Mouse (Mus musculus) left cerebral cortex, adult 11 months (tissue): ENCODE measurements at regions not wholly inside any gene's neighbourhood (a gene's known extent, or its start where the extent isn't known, plus 50 kb on each side); places are given as distances from the start of the nearest gene placed in this dataset.

Experiments used
- DNase-seq: peaks from one replicate; pipeline ENCODE4 v3.0.0; 2022; ENCODE audit warnings: low spot score

DNA sequence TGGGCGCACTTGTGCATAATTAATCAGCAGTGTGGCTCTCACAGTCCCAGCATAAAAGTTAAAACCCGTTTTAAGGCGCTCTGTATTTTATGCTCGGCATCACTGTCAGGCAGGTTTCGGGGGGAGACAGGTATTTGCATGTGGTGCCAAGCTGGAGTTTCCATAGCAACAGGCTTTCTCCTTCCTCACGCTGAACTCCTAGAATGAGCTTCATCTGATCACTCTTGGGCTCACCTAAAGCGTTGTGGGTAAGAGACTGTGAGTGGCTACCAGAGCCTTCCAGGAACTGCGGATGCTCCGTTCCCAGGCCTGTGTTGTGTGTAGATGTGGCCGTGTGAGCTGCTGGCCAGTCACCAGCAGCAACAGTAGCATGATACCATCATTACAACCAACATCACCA, 161.5 kb downstream of the Ajap1 start:
- DNase-seq = no peak

DNA sequence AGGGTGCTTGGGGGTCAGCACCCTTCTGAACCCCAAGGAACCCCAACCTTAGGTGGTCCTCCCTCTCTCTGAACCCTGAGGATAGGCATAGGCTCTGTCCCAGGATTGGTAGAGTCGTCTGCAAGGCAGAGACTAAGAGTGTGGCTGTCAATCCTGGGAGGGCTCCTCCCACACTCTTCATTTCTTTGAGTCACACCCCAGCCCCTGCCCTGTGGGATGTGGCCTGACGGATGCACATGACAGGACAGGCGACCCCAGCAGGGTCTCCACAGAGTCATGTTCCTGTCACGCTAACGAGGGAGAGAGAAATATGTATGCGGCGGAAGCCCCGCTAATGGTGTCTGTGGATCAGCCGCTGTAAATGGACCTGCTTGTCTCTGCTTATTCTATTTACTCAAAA, 162.0 kb downstream of the Ajap1 start:
- DNase-seq = no peak

DNA sequence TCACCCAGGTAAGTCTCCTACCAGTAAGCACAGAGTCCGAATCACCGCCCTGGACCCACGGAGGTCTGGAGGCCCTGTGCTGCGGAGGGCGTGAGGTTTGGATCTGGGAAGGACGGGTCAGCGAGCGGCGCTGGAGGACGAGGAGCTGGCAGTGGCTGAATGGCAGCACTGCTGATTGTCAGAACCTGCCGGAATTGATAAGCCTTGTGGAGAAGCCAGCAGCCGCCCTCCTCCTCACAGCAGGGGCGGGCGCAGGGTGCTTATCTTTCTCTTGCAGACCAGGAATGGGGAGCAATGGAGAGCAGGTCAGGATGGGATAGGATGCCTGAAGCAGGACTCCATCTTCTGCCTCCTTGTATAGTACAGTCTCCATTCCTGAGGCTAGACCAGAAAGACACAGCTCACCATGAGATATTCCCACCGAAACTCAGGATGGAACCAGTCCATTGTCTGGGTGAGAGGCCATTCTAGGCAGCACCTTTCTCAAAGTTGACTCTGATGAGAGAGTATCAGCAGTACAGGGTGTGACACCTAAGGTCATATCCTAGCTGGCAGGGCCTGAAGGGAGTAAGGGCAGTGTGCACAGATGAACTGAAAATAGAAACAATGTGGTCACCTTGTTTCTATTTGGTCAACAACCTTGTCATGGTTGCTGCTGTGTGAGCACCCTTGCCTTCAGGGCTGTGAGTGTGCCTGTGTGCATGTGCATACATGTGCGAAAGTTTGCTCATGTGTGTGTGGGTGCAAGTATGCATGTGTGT, 165.5 kb downstream of the Ajap1 start:
- no peak for DNase-seq

DNA sequence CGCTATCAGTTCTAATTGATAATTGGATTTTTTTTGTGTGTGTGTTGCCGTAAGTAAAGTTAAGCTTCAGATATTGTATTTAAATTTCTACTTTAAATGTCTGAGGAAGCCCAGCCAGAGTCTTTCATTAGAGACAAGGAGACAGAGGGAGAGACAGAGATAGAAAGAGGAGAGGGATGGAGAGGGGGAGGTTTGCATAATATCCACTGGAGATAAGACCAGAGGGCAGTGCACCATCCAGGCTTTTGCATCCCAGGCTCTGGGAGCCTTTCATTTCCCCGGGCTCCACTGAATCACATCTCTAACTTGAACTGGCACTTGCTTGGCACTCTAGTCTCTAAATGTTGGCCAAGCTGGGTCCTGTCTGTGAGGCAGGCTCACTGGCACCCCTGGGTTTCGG, 166.1 kb downstream of the Ajap1 start:
- DNase-seq = no peak

DNA sequence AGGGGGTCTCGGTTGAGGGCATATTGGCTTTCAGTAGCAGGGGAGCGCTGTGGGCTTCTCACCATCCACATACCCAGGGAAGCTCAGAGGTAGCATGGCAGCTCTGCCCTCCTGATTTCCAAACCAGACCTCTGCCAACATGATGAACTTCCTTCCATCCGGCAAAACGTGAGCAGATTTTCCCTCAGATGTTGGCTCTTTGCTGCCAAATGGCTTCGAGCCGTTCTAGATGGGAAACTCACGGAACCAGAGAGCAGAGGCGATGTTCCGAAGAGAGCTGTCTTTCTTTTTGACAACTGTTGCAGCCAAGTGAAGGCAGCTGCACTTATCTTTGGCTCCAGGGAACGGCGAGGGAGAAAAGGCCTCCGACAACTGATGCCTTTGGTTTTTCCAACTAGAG, 168.7 kb downstream of the Ajap1 start:
- DNase-seq = no peak

DNA sequence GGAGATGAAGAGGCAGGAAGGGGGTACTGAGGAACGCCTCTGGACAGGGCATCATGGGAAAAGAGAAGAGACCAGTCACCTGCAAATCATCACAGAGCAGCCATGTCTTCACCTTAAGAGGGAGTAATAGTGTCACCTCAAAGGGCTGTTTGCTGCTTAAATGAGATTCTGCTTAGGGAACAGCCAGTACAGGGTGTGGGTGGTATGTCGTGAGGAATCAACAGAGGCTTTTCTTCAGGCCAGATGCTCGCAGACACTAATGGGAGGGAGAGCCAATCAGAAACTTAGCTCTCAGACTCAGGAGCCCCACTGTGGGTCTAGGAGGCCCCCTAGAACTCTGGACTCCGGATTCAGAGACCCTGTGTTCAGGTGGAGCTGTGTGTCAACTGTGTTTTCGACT, 171.0 kb downstream of the Ajap1 start:
- no peak for DNase-seq

DNA sequence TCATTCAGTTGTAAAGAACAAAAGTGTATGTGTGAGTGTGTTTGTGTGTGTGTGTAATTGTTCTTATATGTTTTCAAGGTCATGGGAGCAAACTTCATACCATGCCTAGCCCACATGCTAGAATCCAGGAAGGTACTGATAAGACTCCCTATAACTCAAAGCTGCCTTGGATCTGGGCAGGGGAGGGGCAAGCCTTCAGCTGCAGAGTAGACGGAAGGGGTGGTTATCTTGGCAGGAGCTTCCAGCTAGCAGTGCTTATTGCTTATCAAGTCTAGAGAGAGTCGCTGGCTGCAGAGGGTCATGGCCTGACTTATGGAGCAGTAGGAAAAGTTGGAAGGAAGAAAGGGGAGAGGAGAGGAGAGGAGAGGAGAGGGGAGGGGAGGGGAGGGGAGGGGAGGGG, 172.0 kb downstream of the Ajap1 start:
- no peak for DNase-seq

DNA sequence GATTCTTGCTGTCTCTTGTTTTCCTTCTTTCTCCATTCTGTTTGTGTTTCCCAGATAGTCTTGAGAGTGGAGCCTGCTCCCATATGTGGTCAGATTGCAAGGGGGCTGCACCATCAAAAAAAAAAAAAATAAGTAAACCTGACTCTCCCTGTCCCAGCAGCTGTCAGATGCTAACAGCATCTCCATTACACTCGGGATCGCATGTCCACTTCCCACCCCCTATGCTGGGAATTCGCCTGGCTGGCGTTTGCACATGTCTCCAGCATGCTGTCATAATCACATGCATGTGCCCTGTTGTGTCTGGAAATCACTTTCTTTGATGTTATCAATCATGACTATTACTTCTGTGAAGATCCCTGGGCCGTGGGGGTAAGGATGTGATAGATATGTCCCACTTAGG, 179.1 kb downstream of the Ajap1 start:
- DNase-seq = no peak

DNA sequence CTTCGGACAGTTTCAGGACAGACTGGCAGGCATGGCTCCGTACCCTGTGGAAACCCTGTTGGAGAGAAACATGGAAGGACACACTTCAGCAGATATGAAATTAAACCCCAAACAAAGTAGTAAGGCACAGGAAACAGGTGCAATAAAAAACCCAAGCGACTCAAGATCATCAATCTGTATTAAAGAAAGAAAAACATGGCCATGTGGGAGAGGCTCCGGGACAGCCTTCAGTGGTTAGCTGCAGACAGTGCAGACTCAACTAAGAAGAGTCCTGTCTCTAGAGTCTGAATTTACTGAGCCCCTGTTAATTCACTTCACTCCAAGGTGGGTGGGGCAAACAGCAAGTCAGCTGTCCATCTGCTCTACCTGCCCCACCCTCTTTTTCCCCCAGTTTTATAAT, 179.8 kb downstream of the Ajap1 start:
- no peak for DNase-seq

DNA sequence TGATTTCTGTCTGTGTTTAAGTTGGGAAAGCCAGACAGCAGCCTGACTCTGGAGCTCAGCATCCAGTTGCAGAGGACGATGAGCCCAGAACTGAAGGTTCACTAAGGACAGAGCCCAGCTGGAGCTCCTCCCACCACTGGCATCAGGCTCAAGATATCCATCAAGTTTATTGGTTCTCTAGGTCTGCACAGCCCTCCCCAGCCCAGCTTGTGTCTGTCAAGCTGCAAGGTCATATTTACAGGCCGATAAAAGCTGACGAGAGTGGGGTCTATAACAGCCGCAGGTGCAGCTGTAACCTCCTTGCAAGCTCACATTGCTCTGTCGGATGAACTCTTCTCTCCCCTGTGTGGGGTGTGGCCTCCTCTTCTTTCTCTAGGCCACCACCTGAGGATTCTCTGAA, 184.3 kb downstream of the Ajap1 start:
- DNase-seq = no peak

DNA sequence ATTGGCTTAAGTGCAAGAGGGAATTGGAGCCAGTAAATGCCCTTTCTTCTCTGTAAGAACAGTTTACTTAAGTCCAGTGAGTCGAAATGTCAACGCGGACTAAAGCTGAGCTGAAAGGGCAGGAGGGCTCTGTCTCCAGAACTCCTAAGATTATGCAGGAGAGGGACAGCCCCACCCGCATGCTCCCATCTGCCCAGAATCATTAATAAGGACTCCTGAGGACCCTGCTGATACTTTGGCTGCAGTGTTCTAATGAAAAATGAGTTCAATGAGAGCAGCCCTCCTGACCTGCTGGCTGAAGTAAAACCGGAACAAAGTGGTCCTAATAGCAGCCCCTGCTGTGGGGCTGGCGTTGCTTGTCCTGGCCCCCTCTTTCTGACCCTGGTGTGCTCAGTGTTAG, 187.8 kb downstream of the Ajap1 start:
- DNase-seq = no peak

DNA sequence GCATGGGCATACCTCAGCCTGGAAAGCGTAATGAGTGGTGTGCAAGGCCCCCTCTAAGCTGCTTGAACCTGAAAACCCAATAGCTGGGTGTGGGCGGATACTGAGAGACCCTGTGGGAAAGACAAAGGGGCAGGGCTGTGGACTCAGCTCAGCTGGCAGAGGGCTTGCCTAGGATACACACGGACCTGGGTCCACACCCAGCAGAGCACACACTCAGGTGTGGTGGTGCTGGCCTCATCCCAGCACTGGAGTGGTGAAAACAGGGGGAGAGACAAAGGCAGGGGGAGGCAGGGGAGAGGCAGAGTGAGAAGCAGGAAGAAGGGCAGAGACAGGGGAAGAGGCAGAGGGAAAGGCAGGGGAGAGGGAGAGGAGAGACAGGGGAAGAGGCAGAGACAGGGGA, 189.5 kb downstream of the Ajap1 start:
- DNase-seq = no peak

DNA sequence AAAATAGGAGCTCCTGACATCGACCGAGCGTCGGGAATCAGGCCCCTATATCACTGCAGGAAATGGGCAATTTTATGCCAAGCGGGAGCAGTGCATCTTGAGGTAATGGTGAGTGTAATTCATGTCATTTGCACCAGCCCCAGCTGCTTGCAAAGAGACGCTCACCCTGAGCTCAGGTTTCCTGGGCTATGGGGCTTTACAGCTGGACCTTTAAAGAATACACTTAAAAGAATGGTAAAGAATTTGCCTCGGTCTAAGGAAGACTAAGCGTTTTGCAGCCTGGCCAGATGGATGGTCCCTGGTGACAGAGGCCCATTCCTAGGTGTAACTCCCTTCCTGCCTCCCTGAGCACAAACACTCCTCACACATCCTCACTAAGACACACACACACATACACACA, 194.2 kb downstream of the Ajap1 start:
- no peak for DNase-seq

DNA sequence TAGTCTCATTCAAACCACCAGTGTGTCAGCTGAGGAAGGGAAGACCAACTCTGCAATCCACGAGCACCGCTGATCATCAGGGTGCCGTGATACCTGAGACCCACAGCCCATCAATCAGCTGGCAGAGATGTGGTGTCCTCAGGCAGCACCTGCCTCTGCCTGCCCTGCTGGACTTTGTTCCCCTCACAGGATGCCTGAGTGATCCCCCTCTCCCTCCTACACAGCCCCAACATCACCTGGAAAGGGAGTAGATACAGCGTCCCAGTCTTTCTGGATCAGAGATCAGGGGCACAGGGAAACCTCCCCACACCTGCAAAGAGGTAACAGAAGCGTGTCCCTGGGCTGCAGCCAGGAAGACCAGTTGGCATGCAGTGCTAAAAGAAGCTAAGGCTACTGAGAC, 198.4 kb downstream of the Ajap1 start:
- no peak for DNase-seq

DNA sequence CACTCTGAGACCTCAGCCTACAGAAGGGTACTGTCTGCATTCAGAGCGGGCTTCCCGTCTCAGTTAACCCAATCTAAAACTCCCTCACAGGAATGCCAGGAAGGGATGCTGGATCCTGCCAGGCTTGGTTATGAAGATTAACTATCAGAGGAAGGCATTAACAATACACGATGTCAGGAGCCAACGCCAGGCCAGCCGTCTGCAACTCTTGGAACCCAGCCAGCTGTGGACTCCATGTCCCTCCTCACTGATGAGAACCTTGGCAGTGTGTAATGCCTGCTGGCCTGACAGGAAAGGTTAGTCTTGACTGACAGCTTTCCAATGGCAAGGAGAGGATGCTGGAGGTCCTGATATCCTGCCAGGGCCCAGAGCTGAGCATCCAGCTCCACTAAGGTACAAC, 206.0 kb downstream of the Ajap1 start:
- no peak for DNase-seq

DNA sequence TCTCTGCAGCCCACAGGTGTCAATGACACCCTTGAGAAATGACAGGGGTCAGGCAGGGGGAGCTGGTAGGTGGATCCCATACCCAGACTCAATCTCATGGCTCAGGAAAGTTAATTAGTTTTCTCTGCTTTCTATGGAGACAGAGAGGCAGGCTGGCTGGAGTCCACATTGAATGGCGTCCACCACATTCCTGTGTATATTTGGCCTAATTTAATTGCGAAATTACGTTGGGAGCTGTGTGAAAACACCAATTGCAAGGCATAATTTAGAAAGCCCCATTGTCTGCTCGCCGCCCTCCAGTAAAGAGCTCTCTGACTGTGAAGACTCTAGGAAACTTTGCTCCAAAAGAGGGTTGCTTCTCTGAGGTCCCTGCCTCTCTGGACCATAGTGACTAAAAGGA, 211.2 kb downstream of the Ajap1 start:
- no peak for DNase-seq

DNA sequence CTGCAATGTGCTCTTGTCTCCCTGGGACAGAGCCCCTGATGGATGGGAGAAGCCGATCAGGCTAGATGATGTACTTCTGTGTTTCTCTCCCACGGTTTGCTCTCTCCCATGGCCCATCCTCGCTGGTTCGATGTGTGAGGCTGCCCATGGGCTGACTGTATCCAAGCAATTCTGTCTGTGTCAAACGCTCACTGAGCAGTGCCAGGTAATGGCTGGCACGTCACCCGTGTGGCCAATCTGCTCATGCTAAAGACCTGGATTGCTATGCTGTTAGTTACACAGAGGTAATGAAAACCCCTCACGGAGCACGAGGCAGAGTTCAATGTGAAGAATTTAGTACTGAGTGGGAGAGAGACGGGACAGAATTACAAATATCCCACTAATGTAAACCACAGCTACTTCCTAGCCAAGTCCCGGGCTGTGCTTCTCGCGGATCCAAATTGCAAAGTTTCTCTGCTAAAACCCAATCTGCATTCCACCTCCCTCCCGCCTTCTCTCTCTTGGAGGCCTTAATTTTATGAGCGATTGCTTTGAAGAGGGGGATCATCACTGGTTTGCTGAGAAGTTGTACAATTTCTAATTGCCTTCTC, 219.3 kb downstream of the Ajap1 start:
- DNase-seq = no peak

DNA sequence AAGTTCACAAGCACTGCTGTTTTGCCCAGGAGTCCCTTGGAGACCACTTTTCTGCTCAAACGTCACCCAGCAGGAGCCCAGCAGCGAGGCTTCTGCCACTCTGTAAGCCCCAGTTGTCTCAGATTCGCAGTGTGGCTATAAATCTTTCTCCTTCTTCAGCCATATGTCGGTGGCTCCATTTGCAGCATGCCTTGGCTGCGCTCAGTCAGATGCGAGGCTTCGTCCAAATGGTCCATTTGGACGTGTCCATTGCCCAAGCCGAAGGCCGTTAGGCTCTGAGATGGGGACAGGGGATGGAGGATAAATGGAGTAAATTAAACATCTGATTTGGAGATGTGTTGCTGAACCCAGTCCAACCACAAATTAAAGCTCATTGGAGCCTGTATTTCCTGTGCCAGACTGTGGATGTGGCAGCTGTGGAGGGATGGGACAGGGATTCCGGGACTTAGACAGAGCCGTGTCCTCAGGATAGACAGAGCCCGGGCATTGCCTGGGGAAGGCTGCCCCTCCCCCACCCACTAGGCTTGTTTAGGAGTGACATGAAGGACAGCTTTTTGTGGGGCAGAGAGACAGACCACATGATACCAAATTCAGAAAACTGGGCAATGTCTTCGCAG, 221.6 kb downstream of the Ajap1 start:
- DNase-seq = no peak

DNA sequence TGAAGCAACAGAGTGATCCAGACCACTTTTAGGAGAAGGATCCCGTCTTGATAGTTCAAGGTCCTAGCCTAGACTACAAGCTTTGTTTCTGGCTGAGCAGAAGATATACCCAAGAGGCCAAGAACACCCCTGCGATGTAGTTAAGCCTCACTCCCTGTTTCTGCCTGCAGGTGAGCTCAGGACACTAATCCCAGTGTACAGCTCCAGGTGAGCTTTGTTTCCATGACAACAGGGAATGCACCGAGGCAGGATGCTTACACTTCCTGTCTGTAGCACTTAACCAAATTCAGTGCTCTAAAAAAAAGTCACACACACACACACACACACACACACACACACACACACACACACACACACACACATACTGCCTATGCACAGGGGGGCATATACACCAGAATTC, 230.7 kb downstream of the Ajap1 start:
- DNase-seq = no peak

DNA sequence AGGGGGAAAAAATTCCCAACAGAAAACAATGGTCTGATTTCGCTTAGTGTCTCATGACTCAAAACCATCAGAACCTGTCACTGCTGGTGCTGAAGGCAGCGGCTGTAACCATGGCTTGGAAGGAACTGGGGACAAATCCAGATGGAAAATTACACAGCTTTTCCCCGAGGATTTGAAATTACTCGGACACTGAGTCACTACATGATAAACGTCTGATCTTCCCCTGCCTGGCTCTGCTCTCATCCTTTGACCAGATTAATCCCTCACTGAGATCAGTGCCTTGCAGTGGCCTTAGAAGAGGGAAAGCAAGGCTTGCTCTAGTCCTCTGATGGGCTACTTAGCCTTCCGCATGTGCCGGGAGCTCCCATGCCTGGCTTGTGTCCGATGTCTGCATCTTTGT, 231.3 kb downstream of the Ajap1 start:
- no peak for DNase-seq

DNA sequence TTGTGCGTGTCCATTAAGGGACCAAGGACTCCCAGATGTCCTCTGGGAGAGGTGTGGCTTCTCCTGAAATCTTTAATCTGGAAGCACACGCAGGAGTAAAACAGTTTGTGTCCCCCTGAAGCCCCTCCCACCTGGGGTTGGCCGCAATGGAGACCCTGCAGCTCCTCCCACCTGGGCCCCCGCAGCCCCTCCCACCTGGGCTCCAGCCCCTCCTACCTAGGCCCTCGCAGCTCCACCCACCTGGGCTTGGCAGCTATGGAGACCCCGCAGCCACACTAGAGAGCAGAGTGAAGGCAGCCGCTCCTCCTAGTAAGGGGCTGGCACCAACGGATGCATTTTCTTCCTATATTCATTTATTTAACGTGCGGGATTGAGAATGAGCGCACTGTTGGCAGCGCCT, 245.9 kb downstream of the Ajap1 start:
- no peak for DNase-seq

DNA sequence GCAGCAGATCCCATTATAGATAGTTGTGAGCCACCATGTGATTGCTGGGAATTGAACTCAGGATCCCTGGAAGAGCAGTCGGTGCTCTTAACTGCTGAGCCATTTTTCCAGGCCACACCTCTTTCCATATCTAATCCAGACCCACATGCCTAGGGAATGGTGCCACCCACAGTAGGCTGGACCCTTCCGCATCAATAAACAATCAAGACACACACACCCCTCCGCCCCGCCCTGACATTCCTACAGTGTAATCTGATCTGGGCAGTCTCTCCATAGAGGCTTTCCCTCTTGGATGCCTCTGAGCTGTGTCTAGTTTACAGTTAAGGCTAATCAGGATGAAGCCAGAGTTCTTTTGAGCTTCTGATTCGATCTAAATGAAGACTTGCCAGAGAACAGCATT, 248.8 kb downstream of the Ajap1 start:
- no peak for DNase-seq

DNA sequence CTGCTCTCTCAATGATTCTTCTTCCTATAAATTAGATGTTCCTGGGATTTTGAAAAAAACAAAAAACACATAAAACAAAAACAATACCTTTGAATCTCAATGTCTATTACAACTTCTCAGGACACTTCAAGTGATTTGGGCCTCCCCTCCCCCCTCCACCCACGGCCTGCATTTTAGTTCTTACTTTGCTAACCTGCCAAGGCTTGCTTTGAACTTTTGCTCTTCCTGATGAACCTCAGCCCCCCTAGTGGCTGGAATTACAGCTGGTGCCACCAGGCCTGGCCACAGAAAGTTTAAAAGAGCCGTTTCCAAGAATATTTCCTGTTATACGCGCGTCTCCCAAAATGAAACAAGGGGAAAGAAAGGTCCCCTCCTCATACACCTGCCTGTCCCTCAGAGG, 253.4 kb downstream of the Ajap1 start:
- no peak for DNase-seq
